Mouse (Mus musculus): ENCODE measurements around the gene Ciz1. TPM values are rescaled to one million over a fixed set of nuclear protein-coding genes. Genes with fewer than 3 reads are reported as not detected.
A peak's percentile ranks its signal among the peaks of the same experiment; 100 is the strongest.

Gene Ciz1
- polyA plus RNA-seq, 1 experiment, result 275 TPM

DNA sequence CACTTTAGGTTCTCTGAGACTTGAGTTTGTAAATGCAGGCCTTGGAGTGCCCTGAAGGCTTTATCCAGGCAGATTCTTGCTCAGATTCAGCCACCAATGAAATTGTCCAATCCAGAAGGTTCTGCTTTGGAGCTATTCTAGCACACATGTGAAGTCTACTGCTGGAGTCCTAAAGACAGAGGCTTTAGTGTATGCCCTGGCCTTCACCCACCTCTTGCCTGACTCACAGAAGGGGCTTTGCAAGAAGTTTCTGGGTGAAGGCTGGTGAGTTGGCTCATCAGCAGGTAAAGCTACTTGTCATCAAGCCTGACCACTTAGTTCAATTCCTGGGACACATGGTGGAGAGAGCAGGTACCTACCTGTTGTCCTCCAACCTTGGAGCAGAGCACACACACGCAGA lies 74.0 kb downstream of the Ciz1 start:
- Histone ChIP-seq H3K27ac (ENCODE audit: insufficient read depth, low read depth, low read length) (no peak overlapping the region), H3K36me3 (ENCODE audit: control insufficient read depth, insufficient read depth, low read length) (no peaks in the 10 kb centered on the region; the same call in none of the 2 replicates), H3K4me3 (ENCODE audit: low read depth, low read length) (no peak overlapping the region), H3K27me3 (ENCODE audit: control insufficient read depth, insufficient read depth, low read length) (no peaks in the 10 kb centered on the region), H3K4me1 (ENCODE audit: control insufficient read depth, insufficient read depth, insufficient read length, low read length) (peaks cover 56% of the 10 kb centered on the region)
- 85% methylated on average over 1 of the region's 1 CpGs for WGBS
- TF ChIP-seq CTCF (IDR thresholded peaks at IDR 0.05; ENCODE audit: extremely low read depth, insufficient read length, insufficient replicate concordance, low read depth, low read length), result no peak
- no peak for TF ChIP-seq POLR2A (IDR thresholded peaks at IDR 0.05; ENCODE audit: low read depth, low read length)

DNA sequence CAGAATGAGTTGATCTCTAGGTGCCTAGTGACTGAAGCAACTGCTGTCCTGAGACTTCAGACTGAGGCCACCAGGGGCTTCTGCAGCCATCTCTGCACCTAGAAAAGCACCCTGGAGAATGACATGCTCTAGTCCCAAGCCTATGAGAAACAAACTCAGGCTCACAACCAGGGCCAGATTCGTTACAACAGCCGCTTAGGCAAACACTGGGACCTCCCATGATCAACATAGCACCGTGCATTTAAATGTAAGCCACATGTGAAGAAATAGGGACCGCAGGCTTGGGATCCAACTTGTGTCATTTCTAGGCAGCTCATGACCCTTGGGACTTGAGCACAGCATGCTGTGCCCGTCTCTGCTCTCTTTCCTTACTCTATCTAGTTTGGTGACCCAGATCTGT lies 75.6 kb downstream of the Ciz1 start:
- peak overlapping the region; percentile 19; the same call in 1 of the 2 replicates for H3K27ac ChIP-seq (ENCODE audit: insufficient read depth, low read depth, low read length)
- no peak for TF ChIP-seq CTCF (IDR thresholded peaks at IDR 0.05; ENCODE audit: extremely low read depth, insufficient read length, insufficient replicate concordance, low read depth, low read length)
- TF ChIP-seq POLR2A (IDR thresholded peaks at IDR 0.05; ENCODE audit: low read depth, low read length), result no peak

DNA sequence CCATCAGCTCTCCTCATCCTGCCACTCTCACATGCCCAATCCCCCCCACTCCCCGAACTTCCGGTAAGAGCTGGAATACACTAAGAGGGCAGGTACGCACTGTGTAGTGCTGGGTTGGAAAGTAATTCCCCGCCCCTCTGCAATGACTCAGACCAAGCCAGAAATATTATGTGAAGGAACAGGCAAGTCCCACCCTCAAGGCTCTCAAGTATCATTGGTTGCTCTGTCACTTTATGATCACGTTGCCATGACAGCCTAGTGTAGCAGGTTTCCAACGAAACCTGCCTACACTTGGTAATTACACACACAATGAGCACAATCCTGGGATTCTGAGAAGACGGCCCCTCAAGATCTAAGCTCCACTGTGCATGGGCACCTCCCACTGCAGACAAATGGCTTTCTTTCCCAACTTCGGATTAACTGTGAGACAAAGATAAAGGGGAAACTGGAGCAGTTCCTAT lies 76.2 kb downstream of the Ciz1 start:
- no peak for TF ChIP-seq CTCF (IDR thresholded peaks at IDR 0.05; ENCODE audit: extremely low read depth, insufficient read length, insufficient replicate concordance, low read depth, low read length)
- TF ChIP-seq POLR2A (IDR thresholded peaks at IDR 0.05; ENCODE audit: low read depth, low read length), result no peak
- H3K4me3 ChIP-seq (ENCODE audit: low read depth, low read length), result no peak overlapping the region
- 13% methylated on average over 8 of the region's 8 CpGs for WGBS
- H3K27me3 ChIP-seq (ENCODE audit: control insufficient read depth, insufficient read depth, low read length), result no peaks in the 10 kb centered on the region
- no peaks in the 10 kb centered on the region; the same call in none of the 2 replicates for H3K36me3 ChIP-seq (ENCODE audit: control insufficient read depth, insufficient read depth, low read length)
- peaks cover 47% of the 10 kb centered on the region for H3K4me1 ChIP-seq (ENCODE audit: control insufficient read depth, insufficient read depth, insufficient read length, low read length)
- peak overlapping the region; percentile 40 for H3K27ac ChIP-seq (ENCODE audit: insufficient read depth, low read depth, low read length)

More for the DNA sequence above, 75.6 kb downstream of the Ciz1 start:
- no peaks in the 10 kb centered on the region; the same call in none of the 2 replicates for H3K36me3 ChIP-seq (ENCODE audit: control insufficient read depth, insufficient read depth, low read length)
- no peaks in the 10 kb centered on the region for H3K27me3 ChIP-seq (ENCODE audit: control insufficient read depth, insufficient read depth, low read length)
- 45% methylated on average over 5 of the region's 5 CpGs for WGBS
- H3K4me3 ChIP-seq (ENCODE audit: low read depth, low read length), result no peak overlapping the region
- H3K4me1 ChIP-seq (ENCODE audit: control insufficient read depth, insufficient read depth, insufficient read length, low read length), result peaks cover 49% of the 10 kb centered on the region

GRCm38 (mm10) chr2:32429215-32429891 lies 77.2 kb downstream of the Ciz1 start:
- Histone ChIP-seq H3K27me3 (ENCODE audit: control insufficient read depth, insufficient read depth, low read length) (no peaks in the 10 kb centered on the region), H3K4me1 (ENCODE audit: control insufficient read depth, insufficient read depth, insufficient read length, low read length) (peaks cover 41% of the 10 kb centered on the region), H3K27ac (ENCODE audit: insufficient read depth, low read depth, low read length) (no peak overlapping the region; the same call in 1 of the 2 replicates), H3K36me3 (ENCODE audit: control insufficient read depth, insufficient read depth, low read length) (peaks cover 1% of the 10 kb centered on the region), H3K4me3 (ENCODE audit: low read depth, low read length) (no peak overlapping the region)
- TF ChIP-seq CTCF (IDR thresholded peaks at IDR 0.05; ENCODE audit: extremely low read depth, insufficient read length, insufficient replicate concordance, low read depth, low read length), result no peak
- no peak for TF ChIP-seq POLR2A (IDR thresholded peaks at IDR 0.05; ENCODE audit: low read depth, low read length)
- WGBS, result 36% methylated on average over 4 of the region's 4 CpGs

Other genes starting within 250 kb of the Ciz1 start
- 16.3 and 23.4 TPM in 2 replicates for gene Prrc2b, start 201.2 kb upstream of the Ciz1 start, polyA plus RNA-seq (2012; rRNA removed)
- 11.0 and 18.4 TPM in 2 replicates for gene Pomt1, start 115.7 kb upstream of the Ciz1 start, polyA plus RNA-seq (2012; rRNA removed)
- gene Uck1, start 92.2 kb upstream of the Ciz1 start, polyA plus RNA-seq (2012; rRNA removed), result 39.0 and 64.9 TPM in 2 replicates
- 21.7 and 37.4 TPM in 2 replicates for gene Golga2, start 64.9 kb upstream of the Ciz1 start, polyA plus RNA-seq (2012; rRNA removed)
- 44.8 and 65.3 TPM in 2 replicates for gene Swi5, start 64.3 kb upstream of the Ciz1 start, polyA plus RNA-seq (2012; rRNA removed)
- 248 and 480 TPM in 2 replicates for gene Dnm1, start 1.0 kb downstream of the Ciz1 start, polyA plus RNA-seq (2012; rRNA removed)
- 117 and 134 TPM in 2 replicates for gene 1110008P14Rik, start 29.6 kb downstream of the Ciz1 start, polyA plus RNA-seq (2012; rRNA removed)
- gene Lcn2, start 35.9 kb downstream of the Ciz1 start, polyA plus RNA-seq (2012; rRNA removed), result 5.5 and 5.8 TPM in 2 replicates
- gene Ptges2, start 43.6 kb downstream of the Ciz1 start, polyA plus RNA-seq (2012; rRNA removed), result 22.3 and 32.6 TPM in 2 replicates
- gene Naif1, start 98.1 kb downstream of the Ciz1 start, polyA plus RNA-seq (2012; rRNA removed), result 2.4 and 4.4 TPM in 2 replicates
- gene Slc25a25, start 99.1 kb downstream of the Ciz1 start, polyA plus RNA-seq (2012; rRNA removed), result 12.5 and 27.0 TPM in 2 replicates
- 55.2 and 96.2 TPM in 2 replicates for gene Fam102a, start 183.0 kb downstream of the Ciz1 start, polyA plus RNA-seq (2012; rRNA removed)
- 49.3 and 87.5 TPM in 2 replicates for gene Dpm2, start 218.5 kb downstream of the Ciz1 start, polyA plus RNA-seq (2012; rRNA removed)
- gene Pip5kl1, start 222.5 kb downstream of the Ciz1 start, polyA plus RNA-seq (2012; rRNA removed), result 0.15 and 0.25 TPM in 2 replicates
- not detected in 2 replicates for gene 9430097D07Rik, start 223.4 kb downstream of the Ciz1 start, polyA plus RNA-seq (2012; rRNA removed)
- 9.1 and 9.6 TPM in 2 replicates for gene St6galnac4, start 234.8 kb downstream of the Ciz1 start, polyA plus RNA-seq (2012; rRNA removed)
- gene St6galnac6, start 247.4 kb downstream of the Ciz1 start, polyA plus RNA-seq (2012; rRNA removed), result 12.5 and 18.2 TPM in 2 replicates